Mouse (Mus musculus): ENCODE measurements around the gene Kcnma1. TPM values are rescaled to one million over a fixed set of nuclear protein-coding genes. Genes with fewer than 3 reads are reported as not detected.

The Kcnma1 gene
- polyA plus RNA-seq, 1 experiment = 0.26 TPM

DNA sequence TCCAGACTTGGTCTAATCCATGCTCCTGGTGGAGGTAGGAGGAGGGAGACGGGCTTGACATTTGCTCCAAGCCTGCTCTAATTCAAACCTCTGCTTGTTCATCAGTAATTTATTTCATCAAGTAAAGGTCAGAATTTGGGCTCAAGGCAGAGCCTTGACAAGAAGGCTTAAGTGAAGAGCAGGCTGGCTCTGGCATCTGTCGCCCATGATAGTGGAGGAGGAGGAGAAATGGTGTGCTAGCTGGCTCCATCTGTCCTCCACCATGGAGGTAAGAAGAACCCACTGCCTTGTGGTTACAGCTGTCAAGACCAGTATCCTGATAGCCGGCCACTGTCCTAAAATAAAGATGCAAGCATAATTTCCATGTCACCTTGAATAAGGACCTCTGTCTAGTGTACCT is 595.3 kb downstream of the Kcnma1 start:
- Histone ChIP-seq H3K79me2 (ENCODE audit: control insufficient read depth, insufficient read depth) (no peaks in the 10 kb centered on the region), H3ac (ENCODE audit: control insufficient read depth, insufficient read length) (no peak overlapping the region), H3K4me3 (no peak overlapping the region), H3K27me3 (ENCODE audit: control insufficient read depth, insufficient read depth, insufficient read length) (peaks cover 7% of the 10 kb centered on the region), H3K36me3 (ENCODE audit: control insufficient read depth, insufficient read depth) (no peaks in the 10 kb centered on the region), H3K4me2 (ENCODE audit: low read depth) (no peak overlapping the region)
- TF ChIP-seq REST (IDR thresholded peaks at IDR 0.05; ENCODE audit: insufficient read depth, insufficient read length) (no peak), MYOD1 (IDR thresholded peaks at IDR 0.05; ENCODE audit: control insufficient read depth in 1 of 3, insufficient read length in 2 of 3, low read depth in 2 of 3) (peak in 1 of 3 experiments; percentile 37)

DNA sequence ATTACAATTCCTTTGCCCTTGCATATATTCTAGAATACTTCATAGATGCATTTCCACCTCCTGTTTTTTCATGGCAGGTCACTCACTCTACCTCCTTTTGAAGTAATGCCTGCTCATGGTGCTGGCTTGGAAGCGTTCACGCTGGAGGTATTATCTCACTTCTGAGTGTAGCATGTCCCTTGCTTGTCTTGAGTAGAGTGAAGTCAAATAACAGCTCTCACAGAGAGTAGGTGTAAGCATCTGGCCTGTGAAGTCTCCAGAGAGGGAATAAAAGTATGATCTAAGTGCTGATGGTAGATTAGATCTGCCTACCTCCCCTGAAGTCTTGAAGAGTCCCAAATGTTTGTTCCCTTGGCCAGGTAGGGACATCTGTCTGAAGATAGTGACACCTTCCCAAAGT is 607.2 kb downstream of the Kcnma1 start:
- TF ChIP-seq TCF12 (IDR thresholded peaks at IDR 0.05; ENCODE audit: insufficient read depth, poor library complexity, severe bottlenecking) = no peak
- TF ChIP-seq TCF3 (IDR thresholded peaks at IDR 0.05; ENCODE audit: insufficient read length, low read depth) = no peak
- no peak for TF ChIP-seq E2F4 (IDR thresholded peaks at IDR 0.05; ENCODE audit: insufficient read depth)
- TF ChIP-seq CEBPB (IDR thresholded peaks at IDR 0.05; ENCODE audit: insufficient read depth, poor library complexity, severe bottlenecking) = no peak
- no peak for TF ChIP-seq MAX (IDR thresholded peaks at IDR 0.05; ENCODE audit: low read depth)
- TF ChIP-seq MYOD1 (IDR thresholded peaks at IDR 0.05; ENCODE audit: control insufficient read depth in 1 of 3, insufficient read length in 2 of 3, low read depth in 2 of 3) = no peak
- no peak for TF ChIP-seq SRF (IDR thresholded peaks at IDR 0.05; ENCODE audit: control insufficient read depth, insufficient read length, low read depth)
- TF ChIP-seq USF1 (IDR thresholded peaks at IDR 0.05; ENCODE audit: low read depth) = no peak
- no peak for TF ChIP-seq MYOG (IDR thresholded peaks at IDR 0.05; ENCODE audit: control insufficient read depth in 1 of 3, insufficient read depth in 1 of 3, insufficient read length in 2 of 3, low read depth in 2 of 3)
- TF ChIP-seq REST (IDR thresholded peaks at IDR 0.05; ENCODE audit: insufficient read depth, insufficient read length) = no peak
- no peak for TF ChIP-seq POLR2A (IDR thresholded peaks at IDR 0.05; ENCODE audit: insufficient read length, low read depth)
- no peak for TF ChIP-seq POLR2AphosphoS2 (IDR thresholded peaks at IDR 0.05; ENCODE audit: insufficient read length, low read depth)
- Histone ChIP-seq H3K4me3 (no peak overlapping the region), H3K36me3 (ENCODE audit: control insufficient read depth, insufficient read depth) (no peaks in the 10 kb centered on the region), H3ac (ENCODE audit: control insufficient read depth, insufficient read length) (no peak overlapping the region), H3K4me2 (ENCODE audit: low read depth) (no peak overlapping the region), H3K27me3 (ENCODE audit: control insufficient read depth, insufficient read depth, insufficient read length) (no peaks in the 10 kb centered on the region), H3K79me2 (ENCODE audit: control insufficient read depth, insufficient read depth) (no peaks in the 10 kb centered on the region)

- Histone ChIP-seq H3K4me2 (ENCODE audit: low read depth) (no peak overlapping the region), H3K79me2 (ENCODE audit: control insufficient read depth, insufficient read depth) (no peaks in the 10 kb centered on the region), H3K36me3 (ENCODE audit: control insufficient read depth, insufficient read depth) (no peaks in the 10 kb centered on the region), H3K4me3 (no peak overlapping the region), H3ac (ENCODE audit: control insufficient read depth, insufficient read length) (no peak overlapping the region), H3K27me3 (ENCODE audit: control insufficient read depth, insufficient read depth, insufficient read length) (no peaks in the 10 kb centered on the region)
- TF ChIP-seq MYOD1 (IDR thresholded peaks at IDR 0.05; ENCODE audit: control insufficient read depth in 1 of 3, insufficient read length in 2 of 3, low read depth in 2 of 3) (no peak), TCF3 (IDR thresholded peaks at IDR 0.05; ENCODE audit: insufficient read length, low read depth) (no peak), MYOG (IDR thresholded peaks at IDR 0.05; ENCODE audit: control insufficient read depth in 1 of 3, insufficient read depth in 1 of 3, insufficient read length in 2 of 3, low read depth in 2 of 3) (no peak), SRF (IDR thresholded peaks at IDR 0.05; ENCODE audit: control insufficient read depth, insufficient read length, low read depth) (no peak), E2F4 (IDR thresholded peaks at IDR 0.05; ENCODE audit: insufficient read depth) (no peak), CEBPB (IDR thresholded peaks at IDR 0.05; ENCODE audit: insufficient read depth, poor library complexity, severe bottlenecking) (no peak), MAX (IDR thresholded peaks at IDR 0.05; ENCODE audit: low read depth) (no peak), USF1 (IDR thresholded peaks at IDR 0.05; ENCODE audit: low read depth) (no peak)
Observed at GRCm38 (mm10) chr14:23400777-23401469, 613.4 kb downstream of the Kcnma1 start.

GRCm38 (mm10) chr14:23397642-23398041 is 616.6 kb downstream of the Kcnma1 start:
- H3K4me2 ChIP-seq (ENCODE audit: low read depth) = no peak overlapping the region
- no peak overlapping the region for H3ac ChIP-seq (ENCODE audit: control insufficient read depth, insufficient read length)
- TF ChIP-seq SRF (IDR thresholded peaks at IDR 0.05; ENCODE audit: control insufficient read depth, insufficient read length, low read depth) (no peak), CEBPB (IDR thresholded peaks at IDR 0.05; ENCODE audit: insufficient read depth, poor library complexity, severe bottlenecking) (no peak), TCF12 (IDR thresholded peaks at IDR 0.05; ENCODE audit: insufficient read depth, poor library complexity, severe bottlenecking) (no peak), USF1 (IDR thresholded peaks at IDR 0.05; ENCODE audit: low read depth) (no peak), MYOD1 (IDR thresholded peaks at IDR 0.05; ENCODE audit: control insufficient read depth in 1 of 3, insufficient read length in 2 of 3, low read depth in 2 of 3) (no peak), MAX (IDR thresholded peaks at IDR 0.05; ENCODE audit: low read depth) (no peak), POLR2AphosphoS2 (IDR thresholded peaks at IDR 0.05; ENCODE audit: insufficient read length, low read depth) (no peak), REST (IDR thresholded peaks at IDR 0.05; ENCODE audit: insufficient read depth, insufficient read length) (no peak), TCF3 (IDR thresholded peaks at IDR 0.05; ENCODE audit: insufficient read length, low read depth) (no peak), POLR2A (IDR thresholded peaks at IDR 0.05; ENCODE audit: insufficient read length, low read depth) (no peak), E2F4 (IDR thresholded peaks at IDR 0.05; ENCODE audit: insufficient read depth) (no peak), MYOG (IDR thresholded peaks at IDR 0.05; ENCODE audit: control insufficient read depth in 1 of 3, insufficient read depth in 1 of 3, insufficient read length in 2 of 3, low read depth in 2 of 3) (no peak)
- H3K27me3 ChIP-seq (ENCODE audit: control insufficient read depth, insufficient read depth, insufficient read length) = no peaks in the 10 kb centered on the region
- H3K79me2 ChIP-seq (ENCODE audit: control insufficient read depth, insufficient read depth) = no peaks in the 10 kb centered on the region
- no peaks in the 10 kb centered on the region for H3K36me3 ChIP-seq (ENCODE audit: control insufficient read depth, insufficient read depth)
- no peak overlapping the region for H3K4me3 ChIP-seq

GRCm38 (mm10) chr14:23391566-23391965 is 622.7 kb downstream of the Kcnma1 start:
- no peak overlapping the region for H3K4me2 ChIP-seq (ENCODE audit: low read depth)
- no peak overlapping the region for H3K4me3 ChIP-seq
- no peaks in the 10 kb centered on the region for H3K36me3 ChIP-seq (ENCODE audit: control insufficient read depth, insufficient read depth)
- TF ChIP-seq USF1 (IDR thresholded peaks at IDR 0.05; ENCODE audit: low read depth) (no peak), MYOD1 (IDR thresholded peaks at IDR 0.05; ENCODE audit: control insufficient read depth in 1 of 3, insufficient read length in 2 of 3, low read depth in 2 of 3) (no peak), POLR2AphosphoS2 (IDR thresholded peaks at IDR 0.05; ENCODE audit: insufficient read length, low read depth) (no peak), POLR2A (IDR thresholded peaks at IDR 0.05; ENCODE audit: insufficient read length, low read depth) (no peak), MYOG (IDR thresholded peaks at IDR 0.05; ENCODE audit: control insufficient read depth in 1 of 3, insufficient read depth in 1 of 3, insufficient read length in 2 of 3, low read depth in 2 of 3) (no peak), CEBPB (IDR thresholded peaks at IDR 0.05; ENCODE audit: insufficient read depth, poor library complexity, severe bottlenecking) (no peak), E2F4 (IDR thresholded peaks at IDR 0.05; ENCODE audit: insufficient read depth) (no peak), SRF (IDR thresholded peaks at IDR 0.05; ENCODE audit: control insufficient read depth, insufficient read length, low read depth) (no peak), TCF12 (IDR thresholded peaks at IDR 0.05; ENCODE audit: insufficient read depth, poor library complexity, severe bottlenecking) (no peak), REST (IDR thresholded peaks at IDR 0.05; ENCODE audit: insufficient read depth, insufficient read length) (no peak), TCF3 (IDR thresholded peaks at IDR 0.05; ENCODE audit: insufficient read length, low read depth) (no peak), MAX (IDR thresholded peaks at IDR 0.05; ENCODE audit: low read depth) (no peak)
- no peak overlapping the region for H3ac ChIP-seq (ENCODE audit: control insufficient read depth, insufficient read length)
- H3K27me3 ChIP-seq (ENCODE audit: control insufficient read depth, insufficient read depth, insufficient read length) = no peaks in the 10 kb centered on the region
- H3K79me2 ChIP-seq (ENCODE audit: control insufficient read depth, insufficient read depth) = no peaks in the 10 kb centered on the region
